Mouse (Mus musculus) urinary bladder, postnatal 10 days (tissue): Measurements from ENCODE around the gene Bpifa2.
"Not testable (repeated sequence)": the region's sequence is repeated elsewhere in the genome, so short reads cannot be mapped to it uniquely, and the experiment has no call there.

ENCODE experiments used
- DNase-seq: peaks from one replicate; pipeline ENCODE4 v3.0.0; 2022; ENCODE audit warnings: low spot score

Gene Bpifa2

GRCm38 (mm10) chr2:154007965-154008364 lies at the start of gene Bpifa2:
Bpifa2 (plus strand) TSS chr2:154008265.
- DNase-seq: no peak

GRCm38 (mm10) chr2:153962821-153963331 lies 45.2 kb upstream of the Bpifa2 start:
- no peak for DNase-seq

GRCm38 (mm10) chr2:153963334-153963733 lies 44.7 kb upstream of the Bpifa2 start:
- no peak for DNase-seq

GRCm38 (mm10) chr2:153970221-153970620 lies 37.8 kb upstream of the Bpifa2 start:
- no peak for DNase-seq

DNA sequence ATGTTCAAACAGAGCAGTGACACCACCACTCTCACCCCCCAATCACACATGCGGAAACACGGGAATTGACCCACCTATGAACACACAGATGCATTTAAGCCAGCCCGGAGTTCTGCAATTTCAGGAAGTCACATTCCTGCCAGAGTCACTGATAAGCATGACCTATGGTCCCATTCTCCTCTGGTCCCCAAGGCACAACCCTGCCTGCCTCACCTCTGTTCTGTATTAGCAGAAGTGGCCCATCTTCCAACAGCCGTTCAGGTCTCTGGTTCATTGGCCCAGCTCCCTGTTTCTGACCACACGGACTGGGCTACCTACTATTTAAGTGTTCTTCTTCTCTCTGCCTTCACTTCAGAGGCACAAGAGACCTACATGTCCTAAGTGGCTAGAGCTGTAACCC lies 33.5 kb upstream of the Bpifa2 start, which contains the start of gene Bpifa6:
Gene Bpifa6, plus strand, starts transcription at position 364 of the 400 bp plus-strand sequence.
- DNase-seq: no peak

- DNase-seq: peak; percentile 19
Measured at GRCm38 (mm10) chr2:153995770-153996169, 12.3 kb upstream of the Bpifa2 start.

- DNase-seq: no peak
Measured at GRCm38 (mm10) chr2:154000501-154000900, 7.6 kb upstream of the Bpifa2 start.

- no peak for DNase-seq
Measured at GRCm38 (mm10) chr2:154001056-154001455, 7.0 kb upstream of the Bpifa2 start.

DNA sequence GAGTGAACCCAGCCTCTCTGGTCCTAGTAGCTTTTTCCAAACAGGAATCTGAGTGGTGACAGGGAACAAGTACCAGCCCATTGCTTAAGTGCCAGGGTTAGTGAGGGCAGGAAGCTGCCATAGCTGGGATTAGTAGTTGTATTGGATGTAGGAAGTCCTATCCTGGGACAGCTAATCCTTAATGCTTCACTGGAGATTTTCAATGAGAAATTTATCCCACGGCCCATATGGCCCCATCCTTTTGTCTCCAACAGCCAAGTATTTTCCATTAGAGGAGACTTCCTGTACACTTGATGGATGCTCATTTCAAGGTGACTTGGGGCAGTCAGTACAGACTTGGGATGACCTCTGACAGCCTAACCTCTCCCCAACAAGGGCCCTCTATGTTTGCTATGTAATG lies 3.6 kb upstream of the Bpifa2 start:
- DNase-seq: no peak

DNA sequence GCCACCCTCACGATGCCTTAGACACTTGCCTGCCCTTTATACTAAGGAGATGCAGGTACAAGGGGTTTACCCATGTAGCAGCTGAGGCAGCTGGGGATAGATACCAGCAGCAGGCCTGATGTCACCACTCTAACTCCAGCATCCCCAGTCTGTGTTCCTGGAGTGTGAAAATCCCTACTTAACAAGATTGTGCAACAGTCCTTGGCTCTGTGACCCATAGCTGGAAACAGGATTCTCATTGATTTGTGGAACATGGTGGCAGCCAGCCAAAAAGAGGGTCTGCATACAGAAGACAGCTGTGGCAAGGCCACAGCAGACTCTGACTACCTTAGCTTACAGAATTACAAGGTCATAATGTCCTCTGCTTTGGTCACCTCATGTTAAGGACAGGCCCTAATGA lies 3.0 kb upstream of the Bpifa2 start:
- DNase-seq: no peak

GRCm38 (mm10) chr2:154005734-154006133 lies 2.3 kb upstream of the Bpifa2 start:
- DNase-seq: no peak

DNA sequence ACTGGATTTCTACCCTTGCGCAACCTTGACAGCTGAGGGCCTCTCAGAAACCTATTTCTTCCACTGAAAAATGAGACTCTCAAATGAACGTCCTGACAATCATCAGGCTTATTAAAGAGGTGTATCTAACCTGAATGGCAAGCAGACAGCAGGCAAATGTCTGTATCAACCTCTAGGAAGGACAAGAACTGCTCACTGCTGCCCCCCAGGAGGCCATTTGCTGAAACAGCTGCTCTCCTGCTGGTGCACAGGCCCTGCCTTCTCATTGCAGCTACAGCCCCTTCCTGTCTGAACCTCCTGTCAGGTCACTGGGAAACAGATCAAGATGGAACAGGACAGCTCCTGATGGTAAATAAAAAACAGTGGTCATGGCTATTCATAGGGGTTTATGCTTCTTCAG lies 1.7 kb upstream of the Bpifa2 start:
- DNase-seq: no peak

GRCm38 (mm10) chr2:154007381-154007780 lies 684 bp upstream of the Bpifa2 start:
- no peak for DNase-seq

DNA sequence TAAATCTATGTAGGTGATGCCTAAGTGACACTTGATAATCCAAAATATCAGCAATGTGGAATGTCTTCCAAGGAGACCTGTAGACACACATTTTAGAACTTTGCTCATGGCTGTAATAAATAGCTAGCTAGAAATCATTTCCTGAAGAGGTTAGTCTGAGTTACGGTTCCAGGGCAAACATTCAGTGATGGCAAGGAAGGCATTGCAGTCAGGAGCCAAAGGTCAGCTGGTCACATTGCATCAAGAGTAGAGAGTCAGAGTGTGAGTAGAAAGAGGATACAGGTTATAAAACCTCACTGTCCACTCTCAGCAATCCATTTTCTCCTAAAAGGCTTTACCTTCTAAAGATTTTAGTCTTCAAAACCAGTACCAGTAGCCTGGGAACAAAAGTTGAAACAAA lies 9.9 kb downstream of the Bpifa2 start:
- no peak for DNase-seq

- not testable (repeated sequence) for DNase-seq
Measured at GRCm38 (mm10) chr2:154024676-154025075, 16.6 kb downstream of the Bpifa2 start.

GRCm38 (mm10) chr2:154038932-154039331 lies 30.9 kb downstream of the Bpifa2 start:
- DNase-seq: no peak

GRCm38 (mm10) chr2:154044743-154045142 lies 36.7 kb downstream of the Bpifa2 start:
- no peak for DNase-seq

GRCm38 (mm10) chr2:154058690-154059089 lies 50.6 kb downstream of the Bpifa2 start:
- DNase-seq: no peak
